ENCODE assay signal across 20 mouse cellular contexts in genomic region chr17:90681019-90681418, GRCm38 (mm10).
DNase-seq lines count a peak whose midpoint lies in the region; ATAC-seq lines count a peak whose summit lies in the region.
"Had no signal": no experiment of that assay in that cellular context is flagged by ENCODE, and none has a peak within 500 bp of the region (broad histone marks: within the 10 kb centered on the region; RNA-seq: fewer than 3 reads in every experiment).

No protein-coding gene starts in this region.

- DNase-seq in cerebellum, adult 8-10 months, result peak; percentile 45
- DNase-seq in retina, embryonic 14.5 days (ENCODE audit: low spot score), result no peak
- DNase-seq: adrenal gland, adult 2 months; forebrain, postnatal 0 days; gastrocnemius, postnatal 36 days; kidney, adult 8-10 months; kidney, postnatal 14 days; liver, embryonic 13.5 days; lung, embryonic 14.5 days; lung, postnatal 4 days; retina, postnatal 1 day; right cerebral cortex, postnatal 4 days had no signal

- WGBS in hindbrain, embryonic 16.5 days, result 63% methylated on average over 1 of the region's 1 CpGs
- 84% methylated on average over 1 of the region's 1 CpGs for WGBS in hindbrain, embryonic 13.5 days
- 69% methylated on average over 1 of the region's 1 CpGs for WGBS in midbrain, embryonic 15.5 days
- 76% methylated on average over 1 of the region's 1 CpGs for WGBS in midbrain, embryonic 13.5 days
- 84% methylated on average over 1 of the region's 1 CpGs for WGBS in intestine, embryonic 15.5 days

- H3K9me3 ChIP-seq in hindbrain, embryonic 16.5 days (ENCODE audit: control insufficient read depth, low read length), result no peaks in the 10 kb centered on the region
- no peaks in the 10 kb centered on the region for H3K9me3 ChIP-seq in hindbrain, embryonic 13.5 days
- H3K9me3 ChIP-seq in midbrain, embryonic 15.5 days, result no peaks in the 10 kb centered on the region
- no peaks in the 10 kb centered on the region for H3K9me3 ChIP-seq in midbrain, embryonic 13.5 days
- no peaks in the 10 kb centered on the region for H3K9me3 ChIP-seq in intestine, embryonic 15.5 days
- H3K9me3 ChIP-seq: limb, embryonic 12.5 days; liver, embryonic 13.5 days had no signal

- peak; percentile 58; the same call in 1 of the 2 replicates for ATAC-seq in hindbrain, embryonic 16.5 days
- ATAC-seq in hindbrain, embryonic 13.5 days (ENCODE audit: low FRiP score), result no peak
- ATAC-seq in midbrain, embryonic 15.5 days (replicated peaks), result no peak
- ATAC-seq in midbrain, embryonic 13.5 days, result no peak
- ATAC-seq in intestine, embryonic 15.5 days, result no peak
- ATAC-seq: forebrain, postnatal 0 days; inflammation-experienced regulatory T-cells, adult 6 months had no signal

- no peak overlapping the region for H3K4me2 ChIP-seq in hindbrain, embryonic 16.5 days (ENCODE audit: low read length)
- no peak overlapping the region for H3K4me2 ChIP-seq in hindbrain, embryonic 13.5 days
- H3K4me2 ChIP-seq in midbrain, embryonic 15.5 days, result no peak overlapping the region
- no peak overlapping the region for H3K4me2 ChIP-seq in midbrain, embryonic 13.5 days (replicated peaks)
- H3K4me2 ChIP-seq in intestine, embryonic 15.5 days (replicated peaks), result no peak overlapping the region
- H3K4me2 ChIP-seq: limb, embryonic 12.5 days; liver, embryonic 13.5 days; lung, embryonic 14.5 days had no signal

- no peaks in the 10 kb centered on the region for H3K27me3 ChIP-seq in hindbrain, embryonic 16.5 days (replicated peaks; ENCODE audit: control insufficient read depth, insufficient read depth, low read length)
- H3K27me3 ChIP-seq in hindbrain, embryonic 13.5 days, result no peaks in the 10 kb centered on the region
- no peaks in the 10 kb centered on the region for H3K27me3 ChIP-seq in midbrain, embryonic 15.5 days (replicated peaks)
- H3K27me3 ChIP-seq in midbrain, embryonic 13.5 days, result no peaks in the 10 kb centered on the region
- no peaks in the 10 kb centered on the region for H3K27me3 ChIP-seq in intestine, embryonic 15.5 days (replicated peaks)
- H3K27me3 ChIP-seq: limb, embryonic 12.5 days; liver, embryonic 13.5 days had no signal

- H3K27ac ChIP-seq in hindbrain, embryonic 16.5 days (ENCODE audit: low read depth, low read length), result no peak overlapping the region
- no peak overlapping the region for H3K27ac ChIP-seq in hindbrain, embryonic 13.5 days
- H3K27ac ChIP-seq in midbrain, embryonic 15.5 days, result peak overlapping the region; percentile 25; the same call in 1 of the 2 replicates
- H3K27ac ChIP-seq in midbrain, embryonic 13.5 days, result no peak overlapping the region
- no peak overlapping the region for H3K27ac ChIP-seq in intestine, embryonic 15.5 days
- H3K27ac ChIP-seq: layer of hippocampus, adult 2 months; limb, embryonic 12.5 days; liver, embryonic 13.5 days had no signal

- no peak overlapping the region for H3K9ac ChIP-seq in hindbrain, embryonic 16.5 days (ENCODE audit: low read depth, low read length)
- H3K9ac ChIP-seq in hindbrain, embryonic 13.5 days, result no peak overlapping the region
- H3K9ac ChIP-seq in midbrain, embryonic 15.5 days, result no peak overlapping the region
- H3K9ac ChIP-seq in midbrain, embryonic 13.5 days (replicated peaks), result no peak overlapping the region
- no peak overlapping the region for H3K9ac ChIP-seq in intestine, embryonic 15.5 days
- H3K9ac ChIP-seq: forebrain, postnatal 0 days; limb, embryonic 12.5 days; liver, embryonic 13.5 days; lung, embryonic 14.5 days had no signal

- no peaks in the 10 kb centered on the region for H3K36me3 ChIP-seq in hindbrain, embryonic 16.5 days (ENCODE audit: control insufficient read depth, insufficient read depth, low read length)
- no peaks in the 10 kb centered on the region for H3K36me3 ChIP-seq in hindbrain, embryonic 13.5 days
- H3K36me3 ChIP-seq in midbrain, embryonic 15.5 days (replicated peaks), result no peaks in the 10 kb centered on the region
- H3K36me3 ChIP-seq in midbrain, embryonic 13.5 days, result no peaks in the 10 kb centered on the region
- no peaks in the 10 kb centered on the region for H3K36me3 ChIP-seq in intestine, embryonic 15.5 days
- H3K36me3 ChIP-seq: limb, embryonic 12.5 days; liver, embryonic 13.5 days had no signal

- no peaks in the 10 kb centered on the region for H3K4me1 ChIP-seq in hindbrain, embryonic 16.5 days (ENCODE audit: control insufficient read depth, insufficient read depth, low read depth, low read length)
- H3K4me1 ChIP-seq in hindbrain, embryonic 13.5 days (replicated peaks), result no peaks in the 10 kb centered on the region
- H3K4me1 ChIP-seq in midbrain, embryonic 15.5 days, result no peaks in the 10 kb centered on the region
- H3K4me1 ChIP-seq in midbrain, embryonic 13.5 days (replicated peaks), result no peaks in the 10 kb centered on the region
- no peaks in the 10 kb centered on the region for H3K4me1 ChIP-seq in intestine, embryonic 15.5 days (replicated peaks)
- H3K4me1 ChIP-seq: limb, embryonic 12.5 days; liver, embryonic 13.5 days had no signal

- H3K4me3 ChIP-seq in hindbrain, embryonic 16.5 days (ENCODE audit: low read length), result no peak overlapping the region
- no peak overlapping the region for H3K4me3 ChIP-seq in hindbrain, embryonic 13.5 days
- no peak overlapping the region for H3K4me3 ChIP-seq in midbrain, embryonic 15.5 days
- no peak overlapping the region for H3K4me3 ChIP-seq in midbrain, embryonic 13.5 days (replicated peaks)
- no peak overlapping the region for H3K4me3 ChIP-seq in intestine, embryonic 15.5 days (replicated peaks)
- H3K4me3 ChIP-seq: layer of hippocampus, adult 2 months; limb, embryonic 12.5 days; liver, embryonic 13.5 days had no signal
